Mouse (Mus musculus) heart, postnatal 0 days (tissue): ENCODE results near the gene Arid3a.

Experiments
- CTCF ChIP-seq: IDR thresholded peaks from 2 replicates; pipeline ENCODE4 v1.5.1; 2016; ENCODE audit warnings: antibody characterized with exemption, control low read depth, low read depth
- EP300 ChIP-seq: IDR thresholded peaks from 2 replicates; pipeline ENCODE4 v1.6.1; 2016; ENCODE audit warnings: antibody characterized with exemption, low read depth

- TF ChIP-seq CTCF (no peak), EP300 (no peak)
These were observed 14.4 kb upstream of the Arid3a start for GRCm38 (mm10) chr10:79912412-79912811.
